Comparison of ENCODE assay signal across 25 mouse cellular contexts in the genomic region with DNA sequence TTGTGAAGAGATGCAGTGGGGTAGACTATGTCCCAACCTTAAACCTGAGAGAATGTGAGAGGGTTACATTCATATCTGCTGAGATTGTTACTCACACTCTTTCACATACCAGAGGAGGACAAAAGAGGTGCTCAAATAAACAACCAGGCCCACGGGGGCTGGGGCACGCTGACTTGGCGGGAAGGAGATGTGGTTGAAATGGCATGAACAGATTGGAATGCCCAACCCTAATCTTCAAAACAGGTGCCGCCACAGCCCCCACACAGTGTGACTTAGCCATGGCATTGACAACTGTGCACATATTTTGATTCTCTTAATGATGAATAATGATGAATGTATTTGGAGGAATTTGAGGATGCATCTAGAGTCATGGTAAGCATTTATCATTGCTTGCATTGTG.
"Had no signal": no experiment of that assay in that cellular context is flagged by ENCODE, and none has a peak within 500 bp of the region (broad histone marks: within the 10 kb centered on the region; RNA-seq: fewer than 3 reads in every experiment).

No protein-coding gene starts in this region.

- H3K27me3 ChIP-seq: hindbrain, embryonic 13.5 days; intestine, embryonic 15.5 days; limb, embryonic 13.5 days had no signal

- H3K36me3 ChIP-seq: heart, embryonic 13.5 days; heart, embryonic 15.5 days; hindbrain, embryonic 13.5 days; intestine, embryonic 15.5 days; kidney, embryonic 15.5 days; limb, embryonic 13.5 days; limb, embryonic 15.5 days; liver, embryonic 12.5 days had no signal

- H3K4me1 ChIP-seq: hindbrain, embryonic 13.5 days; intestine, embryonic 15.5 days; kidney, embryonic 15.5 days; liver, embryonic 12.5 days had no signal

- H3K4me3 ChIP-seq: heart, adult 2 months; heart, embryonic 13.5 days; heart, embryonic 15.5 days; hindbrain, embryonic 13.5 days; intestine, embryonic 15.5 days; kidney, embryonic 15.5 days; layer of hippocampus, adult 2 months; left cerebral cortex, adult 2 months; limb, embryonic 13.5 days; limb, embryonic 15.5 days; liver, embryonic 12.5 days had no signal

- H3K4me2 ChIP-seq: heart, embryonic 13.5 days; heart, embryonic 15.5 days; hindbrain, embryonic 13.5 days; intestine, embryonic 15.5 days; kidney, embryonic 15.5 days; limb, embryonic 13.5 days; limb, embryonic 15.5 days; liver, embryonic 12.5 days had no signal

- H3K27ac ChIP-seq: heart, adult 2 months; heart, embryonic 13.5 days; heart, embryonic 15.5 days; hindbrain, embryonic 13.5 days; intestine, embryonic 15.5 days; kidney, embryonic 15.5 days; layer of hippocampus, adult 2 months; left cerebral cortex, adult 2 months; limb, embryonic 13.5 days; limb, embryonic 15.5 days; liver, embryonic 12.5 days; liver, embryonic 14.5 days had no signal

- DNase-seq: gastrocnemius, postnatal 14 days; gastrocnemius, postnatal 36 days; heart, adult 2 months; heart, postnatal 14 days; heart, postnatal 36 days; kidney, adult 18-20 months; kidney, adult 8-10 months; kidney, postnatal 10 days; kidney, postnatal 25 days; kidney, postnatal 4 days; left cerebral cortex, postnatal 4 days had no signal

- H3K9me3 ChIP-seq: heart, embryonic 13.5 days; heart, embryonic 15.5 days; hindbrain, embryonic 13.5 days; intestine, embryonic 15.5 days; kidney, embryonic 15.5 days; limb, embryonic 13.5 days; limb, embryonic 15.5 days; liver, embryonic 12.5 days had no signal

- ATAC-seq: hindbrain, embryonic 16.5 days; inflammation-experienced regulatory T-cells, adult 6 months; intestine, embryonic 15.5 days; intestine, postnatal 0 days; liver, embryonic 12.5 days had no signal

- H3K9ac ChIP-seq: heart, embryonic 13.5 days; heart, embryonic 15.5 days; hindbrain, embryonic 13.5 days; intestine, embryonic 15.5 days; kidney, embryonic 15.5 days; limb, embryonic 13.5 days; limb, embryonic 15.5 days; liver, embryonic 12.5 days; liver, embryonic 14.5 days had no signal
